Mouse (Mus musculus) brown adipose tissue, adult 24 weeks (tissue): ENCODE data around the gene Asb10. TPM values are rescaled to one million over a fixed set of nuclear protein-coding genes. Genes with fewer than 3 reads are reported as not detected.

ENCODE experiments used
- H3K27ac ChIP-seq: fragments of 200-500 bp; replicated peaks from 2 replicates; pipeline ENCODE4 v1.5.1; 2012; ENCODE audit warnings: low read depth, mild to moderate bottlenecking, low read length
- H3K4me1 ChIP-seq: fragments of 200-500 bp; 2 replicates; pipeline ENCODE4 v1.6.1; 2012; ENCODE audit warnings: low read length, mixed read lengths; ENCODE audit not compliant: control insufficient read depth, insufficient read depth, insufficient read length
- H3K4me3 ChIP-seq: fragments of 200-500 bp; 2 replicates; pipeline ENCODE4 v1.5.1; 2012; ENCODE audit warnings: low read depth, mild to moderate bottlenecking, low read length, moderate library complexity; ENCODE audit not compliant: insufficient read depth
- polyA plus RNA-seq: library from polyadenylated mRNA; stranded (reverse); fragments of >200 nt; gene quantifications from 2 replicates; pipeline ENCODE4 v1.2.4, GENCODE M21; 2012; ENCODE audit not compliant: missing spikeins, insufficient read depth, insufficient read length

The Asb10 gene
- polyA plus RNA-seq, 1 experiment: 0.59 TPM

DNA sequence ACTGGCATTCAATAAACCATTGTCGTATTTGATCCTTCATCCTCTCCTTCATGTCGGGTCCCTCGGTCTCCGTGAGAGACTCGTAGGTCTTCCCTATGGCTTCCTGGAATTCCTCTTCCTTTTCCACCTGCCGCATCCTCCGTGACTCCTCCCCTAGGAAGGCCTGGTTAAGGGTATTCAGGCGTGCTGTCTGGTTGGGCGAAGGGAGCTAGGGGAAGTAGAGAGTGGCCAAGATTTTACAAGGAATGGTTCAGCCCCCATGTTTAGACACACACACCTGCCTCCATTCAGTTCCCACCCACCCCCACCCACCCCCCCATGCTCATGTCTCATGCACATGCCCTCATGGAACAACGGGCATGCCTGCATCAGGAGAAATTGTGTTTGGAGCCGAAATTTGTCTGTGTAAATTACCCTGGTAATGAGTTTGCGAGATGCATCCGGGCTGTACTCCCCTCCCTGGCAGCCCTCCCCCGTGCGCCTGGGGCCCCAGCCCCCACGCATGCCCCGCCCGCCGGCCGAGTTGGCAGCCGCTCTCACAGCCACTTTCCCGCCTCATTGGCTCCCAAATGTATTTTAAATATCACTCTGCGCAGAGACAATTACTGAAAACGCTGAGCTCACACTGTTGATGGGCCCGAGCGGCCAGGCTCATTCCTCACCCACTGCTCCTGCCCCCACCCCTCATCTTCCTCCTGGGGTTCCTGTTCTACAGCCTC, 10.0 kb upstream of the Asb10 start:
- Histone ChIP-seq H3K27ac (no peak overlapping the region), H3K4me3 (no peak overlapping the region), H3K4me1 (no peaks in the 10 kb centered on the region)

GRCm38 (mm10) chr5:24542643-24543042, 1.9 kb upstream of the Asb10 start:
- Histone ChIP-seq H3K4me1 (no peaks in the 10 kb centered on the region), H3K4me3 (no peak overlapping the region), H3K27ac (no peak overlapping the region)

DNA sequence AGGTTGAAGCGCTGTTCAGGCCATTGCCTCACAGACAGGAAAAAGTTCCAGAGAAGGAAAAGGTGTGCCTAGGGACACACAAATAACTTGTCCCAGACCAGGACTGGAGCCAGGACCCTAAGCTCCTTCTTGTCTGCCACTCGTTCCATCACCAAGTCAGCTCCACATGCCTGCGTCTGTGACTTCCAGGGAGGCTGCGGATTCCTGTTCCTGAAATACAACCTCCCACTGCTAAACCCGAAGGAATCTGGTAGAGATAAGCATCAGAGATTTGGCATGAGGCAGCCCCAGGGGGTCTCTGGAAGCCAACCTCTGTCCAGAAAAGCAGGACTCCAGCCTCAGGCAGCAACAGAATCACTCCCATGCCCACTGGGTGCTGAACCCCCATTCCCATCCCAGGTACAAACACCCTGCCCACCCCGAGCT, 379 bp upstream of the Asb10 start:
- Histone ChIP-seq H3K4me1 (no peaks in the 10 kb centered on the region), H3K4me3 (no peak overlapping the region), H3K27ac (no peak overlapping the region)

GRCm38 (mm10) chr5:24539571-24540296, 1.0 kb downstream of the Asb10 start:
- Histone ChIP-seq H3K4me3 (peak overlapping the region; percentile 26; the same call in 1 of the 2 replicates), H3K4me1 (no peaks in the 10 kb centered on the region), H3K27ac (no peak overlapping the region; the same call in 1 of the 2 replicates)

GRCm38 (mm10) chr5:24537618-24538017, 3.2 kb downstream of the Asb10 start:
- H3K27ac ChIP-seq: no peak overlapping the region
- H3K4me3 ChIP-seq: no peak overlapping the region
- H3K4me1 ChIP-seq: no peaks in the 10 kb centered on the region

GRCm38 (mm10) chr5:24536511-24536910, 4.3 kb downstream of the Asb10 start:
- no peak overlapping the region for H3K27ac ChIP-seq
- no peak overlapping the region for H3K4me3 ChIP-seq
- no peaks in the 10 kb centered on the region for H3K4me1 ChIP-seq

GRCm38 (mm10) chr5:24535731-24536130, 5.0 kb downstream of the Asb10 start:
- Histone ChIP-seq H3K27ac (no peak overlapping the region), H3K4me1 (no peaks in the 10 kb centered on the region), H3K4me3 (no peak overlapping the region)

DNA sequence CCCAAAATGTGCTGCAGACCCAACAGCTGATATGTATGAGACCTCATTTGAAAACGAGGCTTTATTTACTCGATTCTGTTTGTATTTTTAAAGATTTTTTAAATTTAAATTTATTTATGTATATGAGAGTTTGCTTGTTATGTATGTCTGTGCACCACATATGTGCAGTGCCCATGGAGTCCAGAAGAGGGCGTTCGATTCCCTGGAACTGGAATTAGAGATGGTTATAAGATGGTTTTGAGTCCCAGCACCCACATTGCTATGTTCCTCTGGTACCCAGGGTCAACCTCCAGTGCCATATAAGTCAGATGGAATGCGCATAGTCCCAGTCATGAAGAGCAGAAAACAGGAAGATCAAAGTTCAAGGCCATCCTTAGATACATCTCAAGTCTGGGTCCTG, 6.5 kb downstream of the Asb10 start:
- Histone ChIP-seq H3K4me3 (no peak overlapping the region), H3K27ac (no peak overlapping the region), H3K4me1 (no peaks in the 10 kb centered on the region)

DNA sequence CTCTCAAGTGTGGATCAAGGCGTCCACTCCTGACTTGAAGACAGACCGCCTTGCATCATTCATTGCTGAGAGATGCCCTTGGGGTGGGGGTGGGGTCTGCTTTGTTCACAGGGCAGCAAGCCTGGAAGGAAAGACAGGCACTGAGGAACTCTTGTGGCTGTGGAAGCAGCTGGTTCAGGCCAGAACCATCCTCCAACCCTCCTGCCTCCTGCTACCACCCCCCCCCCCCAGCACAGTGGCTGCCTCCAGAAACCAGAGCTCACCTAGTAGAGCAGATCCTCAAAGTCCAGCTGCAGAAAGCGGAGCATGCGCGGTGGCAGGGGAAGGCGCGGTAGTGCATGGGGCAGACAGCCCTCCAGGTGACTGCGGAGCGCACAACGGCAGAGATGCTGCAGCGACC, 7.4 kb downstream of the Asb10 start:
- Histone ChIP-seq H3K4me1 (no peaks in the 10 kb centered on the region), H3K4me3 (no peak overlapping the region), H3K27ac (no peak overlapping the region)

- Histone ChIP-seq H3K27ac (no peak overlapping the region), H3K4me3 (no peak overlapping the region), H3K4me1 (no peaks in the 10 kb centered on the region)
Observed at GRCm38 (mm10) chr5:24530042-24530689, 10.6 kb downstream of the Asb10 start.

- H3K4me1 ChIP-seq: no peaks in the 10 kb centered on the region
- no peak overlapping the region for H3K27ac ChIP-seq
Observed at GRCm38 (mm10) chr5:24527780-24528179, 13.0 kb downstream of the Asb10 start.

DNA sequence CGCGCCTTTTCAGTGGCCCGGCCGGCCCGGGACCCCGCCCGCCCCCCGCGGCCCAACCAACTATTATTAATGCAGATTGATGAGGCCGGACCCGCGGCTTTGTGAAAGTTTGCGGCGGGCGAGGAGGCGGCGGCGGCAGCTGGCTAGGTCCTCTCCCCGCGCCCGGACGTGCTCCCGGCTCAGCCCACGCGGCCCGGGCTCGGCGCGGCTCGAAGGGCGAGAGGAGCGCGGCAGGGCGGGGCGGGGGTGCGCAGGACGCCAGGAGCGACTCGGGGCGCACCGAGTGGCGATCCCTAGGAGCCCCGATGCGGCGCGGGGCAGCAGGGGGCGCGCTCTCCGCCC, 13.9 kb downstream of the Asb10 start, which contains the start of gene Gbx1:
TSS of gene Gbx1 (minus strand) at position 314 of the 342 bp plus-strand sequence.
- Histone ChIP-seq H3K4me1 (no peaks in the 10 kb centered on the region), H3K27ac (no peak within 1 kb of the TSS), H3K4me3 (peak within 1 kb of the TSS; percentile 41)

More at GRCm38 (mm10) chr5:24527780-24528179, 13.0 kb downstream of the Asb10 start:
- no peak overlapping the region for H3K4me3 ChIP-seq

DNA sequence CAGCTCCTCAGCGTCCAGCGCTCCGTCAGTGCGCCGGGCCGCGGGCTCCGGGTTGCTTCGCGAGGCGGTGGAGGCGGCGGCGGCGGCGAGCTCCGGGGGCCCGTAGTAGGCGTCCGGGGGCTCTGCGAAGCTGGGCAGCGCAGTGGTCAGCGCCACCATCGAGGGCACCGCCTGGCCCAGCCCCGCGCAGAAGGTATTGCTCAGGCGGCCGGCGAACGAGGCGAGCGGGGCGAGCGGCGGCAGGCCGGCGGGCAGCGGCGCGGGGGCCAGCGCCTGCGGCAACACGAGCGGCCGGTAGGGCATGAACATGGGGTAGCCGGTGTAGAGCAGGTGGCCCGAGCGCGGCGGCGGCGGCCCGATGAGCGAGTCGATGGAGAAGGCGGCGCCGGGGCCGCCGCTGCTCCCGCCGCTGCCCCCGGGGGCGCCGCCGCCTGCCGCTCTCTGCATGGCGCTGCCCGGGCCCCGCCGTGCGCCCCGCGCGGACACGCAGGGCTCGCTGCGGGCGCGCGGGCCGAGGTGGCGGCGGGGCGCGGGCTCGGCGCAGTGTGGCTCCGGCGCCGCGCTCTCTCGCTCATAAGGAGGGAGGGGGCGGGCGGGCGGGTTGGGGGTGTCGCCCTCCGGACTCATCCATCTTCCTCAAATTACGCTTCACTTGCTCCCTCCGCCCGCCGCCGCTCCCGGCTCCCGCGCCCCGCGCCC, 14.4 kb downstream of the Asb10 start:
- Histone ChIP-seq H3K4me1 (no peaks in the 10 kb centered on the region), H3K27ac (no peak overlapping the region), H3K4me3 (peak overlapping the region; percentile 41)

DNA sequence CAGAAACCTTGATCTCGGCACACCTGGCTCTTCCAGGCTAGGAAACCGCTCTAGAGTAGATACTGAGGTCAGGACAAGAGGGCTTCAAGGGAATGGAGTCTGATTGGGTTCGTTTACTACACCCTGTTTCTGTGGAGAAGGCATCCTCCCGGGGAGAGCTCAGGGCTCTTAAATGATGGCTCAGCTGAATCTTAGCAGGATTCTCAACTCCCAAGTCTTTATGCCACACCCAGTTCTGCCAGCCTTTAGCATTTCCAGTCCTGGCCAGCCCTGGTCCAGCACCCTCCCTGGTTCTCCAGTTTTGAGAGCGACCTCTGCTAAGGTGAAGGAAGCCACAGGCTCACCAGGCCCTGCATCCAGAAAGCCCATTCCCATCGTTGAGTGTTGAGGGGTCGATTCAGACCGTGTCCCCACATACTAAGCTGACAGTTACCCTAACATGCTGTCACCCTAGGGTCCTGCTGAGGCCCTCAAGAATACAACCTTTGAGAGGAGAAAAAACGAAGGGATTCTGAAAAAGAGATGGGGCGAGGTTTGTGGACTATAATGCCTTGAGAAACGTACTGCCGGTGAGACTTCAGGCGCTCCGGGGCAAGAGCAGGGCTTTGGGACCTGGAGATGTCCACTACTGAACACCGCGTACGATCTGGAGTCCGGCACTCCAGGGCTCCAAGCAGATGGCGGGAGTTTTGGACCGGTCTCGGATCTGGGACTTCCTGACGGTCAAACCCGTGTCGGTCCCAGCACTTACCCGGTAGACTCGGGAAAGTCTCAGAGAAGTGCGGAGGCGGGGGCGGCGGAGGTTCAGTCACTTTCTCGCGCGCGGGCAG, 15.2 kb downstream of the Asb10 start:
- no peaks in the 10 kb centered on the region for H3K4me1 ChIP-seq
- peak overlapping the region; percentile 41; the same call in 1 of the 2 replicates for H3K4me3 ChIP-seq
- H3K27ac ChIP-seq: no peak overlapping the region
